Mouse (Mus musculus): ENCODE results near the gene Gm10959.

GRCm38 (mm10) chr3:122939215-122939614, 20.1 kb upstream of the Gm10959 start:
- TF ChIP-seq GATA1 (IDR thresholded peaks at IDR 0.05; ENCODE audit: low read length) (no peak), TAL1 (IDR thresholded peaks at IDR 0.05; ENCODE audit: low read length) (no peak)

Data from erythroblast, embryonic 14.5 days (primary cell).